Mouse (Mus musculus) CD8-positive naive resting alpha-beta T cell, adult 57 days (primary cell): ENCODE results near the gene Eno3. TPM values are rescaled to one million over a fixed set of nuclear protein-coding genes. Genes with fewer than 3 reads are reported as not detected.

Experiments used
- total RNA-seq: library from RNA; stranded (reverse); gene quantifications from one replicate; pipeline ENCODE4 v1.2.4, GENCODE M21; 2023

The Eno3 gene
- total RNA-seq: 22.7 TPM

DNA sequence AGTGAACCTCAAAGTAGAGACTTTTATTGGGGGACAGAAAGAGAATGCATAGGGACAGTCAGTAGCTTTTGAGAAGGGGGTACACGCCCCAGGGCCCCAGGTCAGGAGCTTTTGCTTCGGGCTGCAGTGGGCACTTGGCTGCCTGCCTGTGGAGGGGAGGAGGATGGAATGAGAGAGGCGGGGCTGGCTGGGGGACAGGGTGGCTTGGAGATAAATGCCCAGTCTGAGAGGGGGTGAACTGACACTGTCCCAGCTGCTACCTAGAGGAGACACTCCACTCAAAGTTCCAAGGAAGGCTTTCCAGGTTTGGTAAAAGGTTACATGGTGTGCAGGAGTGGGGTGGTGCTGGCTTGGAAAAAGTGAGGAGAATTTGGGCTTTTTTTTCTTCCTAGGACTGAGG lies at the start of gene Eno3:
Gene Eno3 (plus strand): TSS at position 239 of the 400 bp plus-strand sequence.

DNA sequence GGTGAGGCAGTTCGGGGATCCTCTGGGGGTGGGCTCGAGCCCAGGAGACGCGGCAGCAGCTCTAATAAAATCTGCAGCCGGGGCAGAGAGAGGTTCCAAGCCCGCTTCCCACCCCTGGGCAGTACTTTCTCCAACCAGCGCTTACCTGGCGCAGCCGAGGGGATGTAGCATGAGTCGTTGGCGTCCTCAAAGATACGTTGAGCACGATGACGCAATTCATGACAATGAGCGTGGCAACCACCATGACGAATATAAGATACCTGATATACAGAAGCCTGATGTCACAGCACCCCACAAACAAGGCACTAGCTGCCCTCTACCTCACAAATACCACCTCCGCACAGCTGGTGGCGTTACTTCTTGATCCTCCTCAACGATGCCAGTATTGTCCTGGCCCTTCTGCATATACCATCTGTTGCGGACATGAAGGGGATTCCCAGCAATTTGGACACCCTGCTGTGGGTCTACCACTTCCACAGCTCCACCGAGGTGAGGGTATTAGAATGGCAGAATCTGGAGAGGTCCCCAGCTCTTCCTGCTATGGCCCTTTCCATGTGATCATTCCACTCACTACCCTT lies 41.4 kb upstream of the Eno3 start, which contains the start of gene 4930544D05Rik:
Gene 4930544D05Rik (plus strand): TSS at position 333 of the 578 bp plus-strand sequence.

DNA sequence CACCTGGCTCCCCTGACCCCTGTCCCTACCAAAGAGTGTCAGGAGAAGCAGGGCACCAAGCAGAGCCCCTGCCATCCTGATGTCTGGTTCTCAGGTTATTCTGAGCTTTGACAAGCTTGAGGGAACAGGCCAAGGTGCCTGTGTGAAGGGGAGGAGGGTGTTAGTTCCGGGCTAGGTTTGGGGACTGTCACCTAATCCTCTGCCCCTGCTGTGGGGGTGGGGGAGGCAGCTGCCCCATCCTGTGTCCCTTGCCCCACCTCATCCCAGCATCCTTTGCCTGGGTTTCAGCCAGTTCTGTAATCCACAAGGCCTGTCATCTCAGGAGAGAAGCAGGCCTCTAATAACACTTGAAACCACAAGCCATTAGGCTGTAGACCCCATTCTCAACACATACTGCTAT lies 37.9 kb upstream of the Eno3 start, which contains the start of gene Chrne:
Gene Chrne (minus strand): TSS at position 116 of the 400 bp plus-strand sequence.

DNA sequence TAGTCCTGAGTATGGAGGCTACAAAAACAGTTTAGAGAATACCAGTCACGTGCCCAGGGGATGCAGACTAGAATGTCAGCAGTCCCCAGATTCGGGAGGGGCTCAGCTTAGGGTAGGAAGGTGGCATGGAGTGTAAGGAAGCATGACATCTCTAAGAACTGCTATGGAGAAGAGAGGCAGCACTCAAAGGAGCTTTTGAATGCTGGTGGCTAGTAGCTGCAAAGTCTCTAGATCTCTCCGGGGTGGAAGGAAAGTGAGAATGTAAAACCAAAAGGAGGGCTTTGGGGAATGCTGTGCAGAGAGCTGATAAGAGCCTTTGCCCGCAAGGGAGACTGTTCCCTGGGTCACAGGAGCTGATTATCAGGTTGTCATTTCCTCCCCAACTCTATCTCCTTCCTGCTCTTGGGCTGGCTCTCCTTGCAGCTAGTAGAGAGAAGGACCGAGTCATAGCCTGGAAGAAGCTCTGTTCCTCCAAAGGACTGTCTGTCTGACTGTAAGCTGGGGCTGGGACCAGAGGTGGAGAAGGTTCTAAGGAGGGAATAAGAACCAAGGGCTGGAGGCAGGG lies 18.2 kb upstream of the Eno3 start, which contains the start of gene Gp1ba:
Gene Gp1ba (plus strand): TSS at position 409 of the 565 bp plus-strand sequence.

DNA sequence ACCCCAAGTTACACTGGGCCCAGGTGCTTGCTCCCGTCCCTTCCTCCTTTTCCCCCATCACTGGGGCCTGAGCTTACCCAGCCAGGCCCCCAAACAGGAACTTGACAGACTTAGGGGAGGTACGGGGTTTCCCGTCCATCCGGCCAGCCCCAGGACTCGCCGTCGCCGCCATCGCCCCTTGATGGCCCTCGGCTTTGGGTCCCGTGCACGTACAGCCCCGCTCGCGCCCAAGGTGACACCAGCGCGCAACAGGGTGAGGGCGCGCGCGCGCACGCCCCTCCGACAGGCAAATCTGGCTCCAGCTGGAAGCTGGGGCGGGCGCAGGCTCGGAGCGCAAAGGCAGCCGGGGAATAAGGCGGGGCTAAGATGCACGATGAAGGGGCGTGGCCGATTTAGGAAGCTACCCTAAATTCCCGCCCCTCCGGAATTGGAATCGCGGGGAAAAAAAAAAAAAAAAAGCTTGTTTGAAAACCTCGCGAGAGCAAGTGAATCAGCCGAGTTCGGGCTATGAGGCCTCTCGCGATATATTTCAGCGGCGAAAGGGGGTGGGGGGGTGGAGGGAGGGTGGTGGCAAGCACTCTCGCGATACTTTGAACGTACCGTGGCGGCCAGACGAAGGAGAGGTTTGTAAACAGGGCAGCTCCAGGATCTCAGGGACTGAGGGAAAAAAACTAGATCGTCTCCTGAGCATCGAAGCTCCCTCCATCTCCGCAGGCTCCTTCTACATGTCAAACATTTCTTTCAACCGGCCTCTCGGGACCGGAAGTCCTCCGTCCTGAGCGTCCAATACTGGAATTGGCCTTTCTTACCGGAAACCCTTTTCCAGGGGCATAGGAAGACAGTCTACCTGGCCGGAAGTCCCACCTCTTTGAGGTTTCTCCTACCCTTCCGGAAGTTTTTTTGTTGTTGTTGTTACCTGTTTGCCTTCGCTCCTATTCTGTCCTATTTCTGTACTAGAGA lies 10.0 kb upstream of the Eno3 start, which contains the start of the genes Rnf167 and Slc25a11:
Gene Rnf167 (plus strand): TSS at position 545 of the 960 bp plus-strand sequence.
Gene Slc25a11 (minus strand): TSS at position 789 of the 960 bp plus-strand sequence.

DNA sequence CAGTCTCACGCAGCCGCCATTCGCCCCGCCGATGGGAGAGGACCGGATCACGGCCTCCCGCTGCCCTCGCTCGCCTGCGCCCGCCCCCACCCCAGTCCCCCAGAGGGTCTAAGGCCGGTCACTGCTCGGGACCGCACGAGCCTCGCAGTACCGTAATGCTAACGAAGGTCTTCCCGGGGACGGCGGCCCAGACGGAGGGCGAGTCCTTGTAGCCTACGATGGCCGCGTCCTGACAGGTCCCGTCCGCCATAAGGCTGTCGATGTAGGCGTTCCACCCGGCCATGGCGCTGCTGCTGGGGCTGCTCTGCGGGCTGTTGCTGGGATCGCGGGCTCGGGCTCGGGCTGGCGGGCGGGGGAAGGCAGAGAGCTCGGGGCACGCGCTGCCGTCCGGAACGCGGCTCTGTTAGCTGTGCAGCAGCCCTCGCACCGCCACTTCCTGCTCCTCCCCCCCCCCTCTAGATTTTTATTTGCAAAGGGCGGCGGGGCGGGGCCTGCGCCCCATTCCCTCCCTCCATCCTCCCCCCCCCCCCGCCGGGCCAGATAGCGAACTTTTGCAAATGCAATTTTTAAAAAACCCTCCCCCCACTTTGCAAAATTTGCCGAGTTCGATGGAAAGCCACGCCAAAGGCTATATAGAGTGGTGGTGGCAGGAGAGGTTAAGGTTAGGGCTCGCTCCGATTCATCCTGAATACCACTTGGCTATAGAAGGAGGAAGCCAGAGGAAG lies 2.6 kb upstream of the Eno3 start, which contains the start of gene Pfn1:
Gene Pfn1 (minus strand): TSS at position 447 of the 725 bp plus-strand sequence.

DNA sequence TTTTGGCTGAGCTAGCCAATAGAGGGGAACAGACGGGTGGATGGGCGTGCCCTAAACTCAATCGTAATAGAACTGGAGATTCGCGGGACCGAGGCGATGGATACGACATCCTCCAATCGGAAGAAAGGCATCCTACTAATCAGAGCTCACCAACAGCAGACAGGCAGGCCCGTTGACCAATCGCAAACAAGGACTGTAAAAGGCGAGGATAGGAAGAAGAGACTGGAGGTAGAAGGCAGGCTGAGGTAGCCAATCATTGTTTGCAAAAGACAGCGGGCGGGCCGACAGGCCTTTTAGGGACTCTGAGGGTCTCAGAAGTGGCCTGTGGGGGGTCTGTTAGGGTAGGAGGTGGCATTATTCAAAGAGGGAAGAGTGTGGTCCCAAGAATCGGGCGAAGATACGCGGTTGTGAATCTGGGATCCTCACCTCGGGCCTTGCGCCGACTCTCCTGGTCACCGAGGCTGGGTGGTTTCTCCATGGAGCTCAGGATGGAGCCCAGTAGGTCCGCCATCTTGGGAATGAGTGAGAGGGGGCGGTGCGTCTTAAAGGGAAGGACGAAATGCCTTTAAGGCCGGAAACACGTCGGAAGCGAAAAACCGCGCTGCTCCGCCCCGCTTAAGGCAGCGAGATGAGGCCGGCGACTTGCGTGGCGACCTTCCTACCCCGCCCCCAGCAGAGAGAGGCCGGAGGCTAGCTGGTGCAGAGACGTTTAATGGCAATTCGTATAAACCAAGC lies 11.9 kb downstream of the Eno3 start, which contains the start of gene Spag7:
Gene Spag7 (minus strand): TSS at position 646 of the 735 bp plus-strand sequence.

DNA sequence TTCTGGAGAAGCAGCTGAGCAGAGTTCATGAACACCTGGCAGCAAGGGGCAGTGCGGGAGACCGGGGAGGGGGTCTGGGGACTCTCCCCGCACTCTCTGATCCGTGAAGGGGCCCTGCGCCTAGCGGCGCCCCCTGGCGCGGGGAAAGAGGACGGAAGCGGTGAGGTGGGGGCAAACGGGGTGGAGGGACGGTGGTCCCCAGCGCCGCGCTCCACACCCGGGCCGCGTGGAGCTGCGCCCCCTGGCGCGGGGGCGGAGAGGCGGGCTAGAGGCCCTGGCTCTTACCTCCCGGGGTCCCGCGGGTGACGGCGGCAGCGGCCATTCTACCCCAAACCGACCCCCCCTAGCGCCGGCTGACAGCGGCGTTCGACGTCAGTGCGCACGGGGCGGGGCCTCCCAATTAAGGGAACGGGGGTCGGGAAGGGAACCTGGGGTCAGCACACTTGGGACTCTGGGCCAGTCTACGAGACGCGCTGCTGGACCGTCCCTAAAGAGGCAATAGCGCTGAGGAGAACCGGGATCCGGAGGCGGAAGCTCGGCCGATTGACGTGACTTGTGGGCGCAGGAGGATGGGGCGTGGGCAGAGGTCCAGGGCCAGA lies 30.7 kb downstream of the Eno3 start, which contains the start of gene Camta2:
Gene Camta2 (minus strand): TSS at position 505 of the 599 bp plus-strand sequence.

DNA sequence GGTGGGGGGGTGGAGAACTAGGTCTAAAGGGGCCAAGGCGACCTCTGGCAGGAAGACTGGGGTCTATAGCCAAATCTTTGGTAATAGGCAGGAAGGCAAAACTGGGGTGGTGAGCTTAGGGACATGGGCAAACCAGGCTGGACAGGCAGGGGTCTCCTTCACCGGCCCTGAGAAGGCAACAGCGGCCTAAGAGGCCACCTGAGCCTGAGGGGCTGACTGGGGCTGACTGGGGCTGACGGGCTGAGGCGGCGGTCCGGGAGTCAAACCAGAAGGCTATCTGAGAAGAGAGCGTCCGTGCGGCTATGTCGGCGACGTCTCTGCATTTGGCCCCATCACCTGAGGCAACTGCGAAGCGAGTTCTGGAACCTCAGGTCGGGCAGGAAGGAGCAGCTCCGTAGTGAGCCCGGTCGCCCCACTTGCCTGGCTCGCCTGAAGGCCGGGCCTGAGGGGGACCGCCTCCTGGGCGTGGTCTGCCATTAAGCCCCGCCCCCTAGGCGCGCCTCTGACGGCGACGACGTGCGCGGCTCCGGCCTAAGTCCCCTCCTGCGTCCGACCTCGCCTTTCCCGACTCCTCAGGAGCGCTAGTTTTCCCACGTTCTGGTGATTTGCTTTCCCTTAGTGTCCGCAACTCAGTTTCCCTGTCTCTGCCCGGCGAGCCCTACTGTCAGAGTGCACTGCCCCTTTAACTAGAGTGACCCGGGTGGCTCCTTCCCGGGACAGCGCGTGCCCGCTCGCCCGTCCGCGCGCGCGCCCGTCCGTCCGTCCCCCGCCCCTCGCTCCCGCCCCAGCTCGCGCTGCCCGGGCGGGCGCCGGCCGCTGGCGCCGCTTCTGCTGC lies 42.9 kb downstream of the Eno3 start, which contains the start of the genes Inca1 and Kif1c:
Gene Inca1 (minus strand): TSS at position 434 of the 835 bp plus-strand sequence.
Gene Kif1c (plus strand): TSS at position 827 of the 835 bp plus-strand sequence.

Other genes starting within 250 kb of the Eno3 start
- gene Pelp1, start 247.2 kb upstream of the Eno3 start, total RNA-seq: 26.8 TPM
- 289 TPM for gene Arrb2, start 224.6 kb upstream of the Eno3 start, total RNA-seq
- gene Med11, start 205.3 kb upstream of the Eno3 start, total RNA-seq: 27.4 TPM
- 1.8 TPM for gene Zmynd15, start 197.8 kb upstream of the Eno3 start, total RNA-seq
- 2.5 TPM for gene Cxcl16, start 197.2 kb upstream of the Eno3 start, total RNA-seq
- not detected for gene Tm4sf5, start 152.0 kb upstream of the Eno3 start, total RNA-seq
- gene Vmo1, start 142.6 kb upstream of the Eno3 start, total RNA-seq: not detected
- not detected for gene Gltpd2, start 138.0 kb upstream of the Eno3 start, total RNA-seq
- gene Psmb6, start 131.8 kb upstream of the Eno3 start, total RNA-seq: 123 TPM
- not detected for gene Gm40193, start 124.3 kb upstream of the Eno3 start, total RNA-seq
- gene Pld2, start 117.1 kb upstream of the Eno3 start, total RNA-seq: 3.7 TPM
- 159 TPM for gene Mink1, start 94.3 kb upstream of the Eno3 start, total RNA-seq
- gene 4930544D05Rik, start 41.4 kb upstream of the Eno3 start, total RNA-seq: 0.95 TPM
- 1.5 TPM for gene Chrne, start 38.0 kb upstream of the Eno3 start, total RNA-seq
- gene Gp1ba, start 18.1 kb upstream of the Eno3 start, total RNA-seq: not detected
- gene Rnf167, start 10.0 kb upstream of the Eno3 start, total RNA-seq: 242 TPM
- gene Slc25a11, start 9.7 kb upstream of the Eno3 start, total RNA-seq: 53.9 TPM
- 1,382 TPM for gene Pfn1, start 2.6 kb upstream of the Eno3 start, total RNA-seq
- gene Spag7, start 12.2 kb downstream of the Eno3 start, total RNA-seq: 34.6 TPM
- gene Camta2, start 30.9 kb downstream of the Eno3 start, total RNA-seq: 45.5 TPM
- not detected for gene Inca1, start 43.0 kb downstream of the Eno3 start, total RNA-seq
- gene Kif1c, start 43.3 kb downstream of the Eno3 start, total RNA-seq: 27.4 TPM
- 2.8 TPM for gene Zfp3, start 107.0 kb downstream of the Eno3 start, total RNA-seq
- gene Scimp, start 155.4 kb downstream of the Eno3 start, total RNA-seq: not detected
- 45.7 TPM for gene Rabep1, start 187.6 kb downstream of the Eno3 start, total RNA-seq